Mouse (Mus musculus) induced T-regulatory cell, adult 2 months (primary cell): ENCODE measurements around the gene Abca17.

ENCODE experiments used
- DNase-seq: peaks from one replicate; pipeline ENCODE4 v3.0.0-alpha.2; 2012; ENCODE audit warnings: low read depth

The Abca17 gene

GRCm38 (mm10) chr17:24346831-24347230, 4.0 kb downstream of the Abca17 start:
- no peak for DNase-seq

- DNase-seq, result peak; percentile 79
Measured at GRCm38 (mm10) chr17:24344672-24345071, 6.2 kb downstream of the Abca17 start.

- DNase-seq, result no peak
Measured at GRCm38 (mm10) chr17:24327656-24328055, 23.2 kb downstream of the Abca17 start.

GRCm38 (mm10) chr17:24325051-24325450, 25.8 kb downstream of the Abca17 start:
- no peak for DNase-seq

GRCm38 (mm10) chr17:24320826-24321225, 30.0 kb downstream of the Abca17 start:
- DNase-seq, result no peak

- DNase-seq, result peak; percentile 59
Measured at GRCm38 (mm10) chr17:24307500-24307899, 43.4 kb downstream of the Abca17 start.

GRCm38 (mm10) chr17:24300651-24301050, 50.2 kb downstream of the Abca17 start:
- no peak for DNase-seq

- DNase-seq, result no peak
Measured at GRCm38 (mm10) chr17:24289338-24289737, 61.5 kb downstream of the Abca17 start.

GRCm38 (mm10) chr17:24288477-24288876, 62.4 kb downstream of the Abca17 start:
- DNase-seq, result peak; percentile 44

- DNase-seq, result peak; percentile 17
Measured at GRCm38 (mm10) chr17:24285680-24286079, 65.2 kb downstream of the Abca17 start.

- DNase-seq, result no peak
Measured at GRCm38 (mm10) chr17:24283266-24283818, 67.5 kb downstream of the Abca17 start.

GRCm38 (mm10) chr17:24282637-24283036, 68.2 kb downstream of the Abca17 start:
- peak; percentile 35 for DNase-seq

- DNase-seq, result no peak
Measured at GRCm38 (mm10) chr17:24279907-24280306, 71.0 kb downstream of the Abca17 start.

GRCm38 (mm10) chr17:24267133-24267532, 83.7 kb downstream of the Abca17 start:
- DNase-seq, result no peak

GRCm38 (mm10) chr17:24264766-24265165, 86.1 kb downstream of the Abca17 start:
- no peak for DNase-seq

GRCm38 (mm10) chr17:24260516-24260915, 90.4 kb downstream of the Abca17 start:
- DNase-seq, result no peak

GRCm38 (mm10) chr17:24259702-24260101, 91.2 kb downstream of the Abca17 start:
- no peak for DNase-seq

- no peak for DNase-seq
Measured at GRCm38 (mm10) chr17:24258981-24259380, 91.9 kb downstream of the Abca17 start.

GRCm38 (mm10) chr17:24252329-24252728, 98.5 kb downstream of the Abca17 start:
- peak; percentile 16 for DNase-seq

- peak; percentile 98 for DNase-seq
Measured at GRCm38 (mm10) chr17:24251320-24252069, 99.4 kb downstream of the Abca17 start, which contains the start of gene Ccnf. Ccnf (minus strand) TSS chr17:24251484.

GRCm38 (mm10) chr17:24250988-24251319, 99.9 kb downstream of the Abca17 start:
- DNase-seq, result no peak

GRCm38 (mm10) chr17:24248641-24249040, 102.2 kb downstream of the Abca17 start:
- DNase-seq, result peak; percentile 66

GRCm38 (mm10) chr17:24244061-24244460, 106.8 kb downstream of the Abca17 start:
- no peak for DNase-seq
